Mouse (Mus musculus) forebrain, embryonic 16.5 days (tissue): Measurements from ENCODE around the gene Lrrk2. TPM values are rescaled to one million over a fixed set of nuclear protein-coding genes. Genes with fewer than 3 reads are reported as not detected.

Experiments
- polyA plus RNA-seq: library from polyadenylated mRNA; unstranded; fragments of >200 nt; fragmentation: Nextera tagmentation; extraction: Ambion mirVana; gene quantifications from 2 replicates; pipeline ENCODE4 v1.2.1, GENCODE M21; 2015

Lrrk2 gene
- polyA plus RNA-seq, 1 experiment from 2014 or later = 1.8 TPM

Other genes with a start within 250 kb of the Lrrk2 start
- gene Slc2a13, start 99.9 kb upstream of the Lrrk2 start, polyA plus RNA-seq = 2.5 TPM in 2 replicates
- gene Smgc, start 165.1 kb downstream of the Lrrk2 start, polyA plus RNA-seq = not detected in 2 replicates